ENCODE assay signal across 8 mouse cellular contexts in the genomic region with DNA sequence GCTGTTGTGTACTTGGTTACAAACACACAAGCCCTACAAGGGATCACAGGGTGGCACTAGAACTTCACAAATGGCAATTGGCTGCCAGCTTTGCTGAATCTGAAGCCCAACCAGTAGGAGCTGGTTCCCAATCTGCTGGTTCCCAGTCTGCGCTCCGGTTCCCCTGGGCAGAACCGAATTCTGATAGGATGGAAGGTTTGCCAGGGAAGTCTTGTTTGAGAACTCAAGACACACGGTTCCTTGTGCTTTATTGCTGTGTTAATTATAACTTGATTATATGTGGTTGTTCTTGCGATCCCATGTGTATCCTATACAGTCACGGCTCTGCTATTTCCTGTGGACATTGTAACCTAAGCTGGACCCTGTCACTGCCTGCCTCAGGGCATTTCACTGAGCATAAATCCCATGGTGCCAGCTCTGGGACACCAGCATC. TPM values are rescaled to one million over a fixed set of nuclear protein-coding genes. Genes with fewer than 3 reads are reported as not detected.
DNase-seq lines count a peak whose midpoint lies in the region; ATAC-seq and TF ChIP-seq lines count a peak whose summit lies in the region.

No protein-coding gene starts in this region.

- peak in 1 of 2 experiments; percentile 23 for DNase-seq in cerebellum, adult 2 months
- DNase-seq in cerebellum, postnatal 4 days (ENCODE audit: low spot score in 2 of 2) = no peak
- peak; percentile 65 to 68 for DNase-seq in right cerebral cortex, postnatal 10 days (ENCODE audit: low spot score in 2 of 2)
- DNase-seq in right cerebral cortex, postnatal 36 days (ENCODE audit: low spot score in 2 of 2) = no peak
- DNase-seq in hindbrain, embryonic 14.5 days (ENCODE audit: low spot score) = no peak

- no peak overlapping the region for H3K27ac ChIP-seq in cerebellum, adult 2 months (ENCODE audit: insufficient read depth, low read length)
- no peak overlapping the region for H3K27ac ChIP-seq in kidney, embryonic 14.5 days (ENCODE audit: low read depth, low read length)
- no peak overlapping the region for H3K27ac ChIP-seq in hindbrain, embryonic 14.5 days

- TF ChIP-seq CTCF in cerebellum, adult 2 months (IDR thresholded peaks at IDR 0.05; ENCODE audit: borderline replicate concordance, insufficient read depth, low read depth, low read length) = 0 out of 2 replicates have a peak, but pooled peaks have one; percentile 4

- no peak for TF ChIP-seq POLR2A in cerebellum, adult 2 months (IDR thresholded peaks at IDR 0.05; ENCODE audit: borderline replicate concordance, insufficient read depth, low read length)
- no peak for TF ChIP-seq POLR2A in myocyte (IDR thresholded peaks at IDR 0.05; ENCODE audit: insufficient read length, low read depth)

- H3ac ChIP-seq in myocyte (ENCODE audit: control insufficient read depth, insufficient read length) = no peak overlapping the region

- no peak overlapping the region for H3K4me3 ChIP-seq in cerebellum, adult 2 months (replicated peaks; ENCODE audit: insufficient read depth, low read depth, low read length)
- H3K4me3 ChIP-seq in kidney, embryonic 14.5 days (ENCODE audit: low read length) = no peak overlapping the region
- H3K4me3 ChIP-seq in myocyte = no peak overlapping the region
- H3K4me3 ChIP-seq in hindbrain, embryonic 14.5 days (replicated peaks; ENCODE audit: low read length) = no peak overlapping the region

- 74% methylated on average over 6 of the region's 6 CpGs for WGBS in cerebellum, adult 2 months
- WGBS in kidney, embryonic 14.5 days = 30% methylated on average over 6 of the region's 6 CpGs
- WGBS in hindbrain, embryonic 14.5 days = 74% methylated on average over 6 of the region's 6 CpGs

- H3K36me3 ChIP-seq in kidney, embryonic 14.5 days (ENCODE audit: control insufficient read depth, insufficient read depth, low read length) = no peaks in the 10 kb centered on the region
- H3K36me3 ChIP-seq in myocyte (ENCODE audit: control insufficient read depth, insufficient read depth) = no peaks in the 10 kb centered on the region
- no peaks in the 10 kb centered on the region for H3K36me3 ChIP-seq in hindbrain, embryonic 14.5 days (replicated peaks; ENCODE audit: control insufficient read depth, insufficient read depth)

- H3K27me3 ChIP-seq in cerebellum, adult 2 months (ENCODE audit: control insufficient read depth, insufficient read depth, low read length) = no peaks in the 10 kb centered on the region
- no peaks in the 10 kb centered on the region for H3K27me3 ChIP-seq in kidney, embryonic 14.5 days (ENCODE audit: control insufficient read depth, insufficient read depth, low read length)
- no peaks in the 10 kb centered on the region for H3K27me3 ChIP-seq in myocyte (ENCODE audit: control insufficient read depth, insufficient read depth, insufficient read length)
- no peaks in the 10 kb centered on the region for H3K27me3 ChIP-seq in hindbrain, embryonic 14.5 days (ENCODE audit: control insufficient read depth, insufficient read depth, low read length)

- no peaks in the 10 kb centered on the region for H3K79me2 ChIP-seq in myocyte (ENCODE audit: control insufficient read depth, insufficient read depth)

- no peak overlapping the region for H3K4me2 ChIP-seq in kidney, embryonic 14.5 days (replicated peaks; ENCODE audit: low read depth, low read length)
- peak overlapping the region; percentile 40 for H3K4me2 ChIP-seq in myocyte (ENCODE audit: low read depth)
- H3K4me2 ChIP-seq in hindbrain, embryonic 14.5 days (replicated peaks) = no peak overlapping the region

- H3K9ac ChIP-seq in kidney, embryonic 14.5 days (ENCODE audit: low read depth, low read length) = 0 out of 2 replicates have a peak overlapping the region, but pooled peaks have one; percentile 13
- H3K9ac ChIP-seq in hindbrain, embryonic 14.5 days = no peak overlapping the region

- H3K9me3 ChIP-seq in kidney, embryonic 14.5 days (ENCODE audit: control insufficient read depth, low read length) = no peaks in the 10 kb centered on the region
- no peaks in the 10 kb centered on the region for H3K9me3 ChIP-seq in hindbrain, embryonic 14.5 days (ENCODE audit: control insufficient read depth, low read length)

- H3K4me1 ChIP-seq in cerebellum, adult 2 months (ENCODE audit: control insufficient read depth, insufficient read depth, low read length) = no peaks in the 10 kb centered on the region
- H3K4me1 ChIP-seq in kidney, embryonic 14.5 days (ENCODE audit: control insufficient read depth, insufficient read depth, low read length) = no peaks in the 10 kb centered on the region
- no peaks in the 10 kb centered on the region for H3K4me1 ChIP-seq in hindbrain, embryonic 14.5 days (replicated peaks; ENCODE audit: control insufficient read depth, insufficient read depth, low read length)

- peak; percentile 78 for ATAC-seq in kidney, embryonic 14.5 days (ENCODE audit: low FRiP score, low TSS enrichment)
- no peak for ATAC-seq in hindbrain, embryonic 14.5 days (ENCODE audit: low FRiP score)
- ATAC-seq in CD4-positive, CD25-positive, alpha-beta regulatory T cell, adult 4 months = no peak

TF ChIP-seq in myocyte, 11 proteins besides CTCF, POLR2A, EP300 and RAD21:
- no peak for TF ChIP-seq SRF (IDR thresholded peaks at IDR 0.05; ENCODE audit: control insufficient read depth, insufficient read length, low read depth)
- no peak for TF ChIP-seq TCF3 (IDR thresholded peaks at IDR 0.05; ENCODE audit: insufficient read length, low read depth)
- TF ChIP-seq REST (IDR thresholded peaks at IDR 0.05; ENCODE audit: insufficient read depth, insufficient read length) = no peak
- TF ChIP-seq E2F4 (IDR thresholded peaks at IDR 0.05; ENCODE audit: insufficient read depth) = no peak
- TF ChIP-seq MYOG (IDR thresholded peaks at IDR 0.05; ENCODE audit: control insufficient read depth in 1 of 3, insufficient read depth in 1 of 3, insufficient read length in 2 of 3, low read depth in 2 of 3) = no peak
- no peak for TF ChIP-seq CEBPB (IDR thresholded peaks at IDR 0.05; ENCODE audit: insufficient read depth, poor library complexity, severe bottlenecking)
- no peak for TF ChIP-seq MAX (IDR thresholded peaks at IDR 0.05; ENCODE audit: low read depth)
- no peak for TF ChIP-seq TCF12 (IDR thresholded peaks at IDR 0.05; ENCODE audit: insufficient read depth, poor library complexity, severe bottlenecking)
- no peak for TF ChIP-seq POLR2AphosphoS2 (IDR thresholded peaks at IDR 0.05; ENCODE audit: insufficient read length, low read depth)
- no peak for TF ChIP-seq MYOD1 (IDR thresholded peaks at IDR 0.05; ENCODE audit: control insufficient read depth in 1 of 3, insufficient read length in 2 of 3, low read depth in 2 of 3)
- TF ChIP-seq USF1 (IDR thresholded peaks at IDR 0.05; ENCODE audit: low read depth) = no peak
TF ChIP-seq in myocyte: peak in this region for 0.

RNA-seq across cellular contexts. Expression of gene Hcar2, which starts 37.6 kb away (rescaled TPM):
- polyA plus RNA-seq in cerebellum, adult 2 months (2012; rRNA removed) = 0.07 and 0.08 TPM in 2 replicates
- polyA plus RNA-seq in kidney, embryonic 14.5 days (2014; fragmentation: Nextera tagmentation; extraction: Ambion mirVana) = not detected in 2 replicates
- not detected for polyA plus RNA-seq in myocyte (2012; fragmentation: generic; extraction: Trizol)
- not detected in 2 replicates for polyA plus RNA-seq in hindbrain, embryonic 14.5 days (2014; fragmentation: Nextera tagmentation; extraction: Ambion mirVana)
- under 1 TPM in 1 of 2 experiments, not detected in 1; 0.42 TPM for polyA plus RNA-seq in CD4-positive, CD25-positive, alpha-beta regulatory T cell, adult 4 months (2017; shearing (Covaris generic))

RNA-seq across cellular contexts. Expression of gene Hcar1, which starts 52.1 kb away (rescaled TPM):
- 0.38 and 0.73 TPM in 2 replicates for polyA plus RNA-seq in cerebellum, adult 2 months (2012; rRNA removed)
- polyA plus RNA-seq in kidney, embryonic 14.5 days (2014; fragmentation: Nextera tagmentation; extraction: Ambion mirVana) = 1.0 and 1.4 TPM in 2 replicates
- not detected for polyA plus RNA-seq in myocyte (2012; fragmentation: generic; extraction: Trizol)
- 0.51 and 0.64 TPM in 2 replicates for polyA plus RNA-seq in hindbrain, embryonic 14.5 days (2014; fragmentation: Nextera tagmentation; extraction: Ambion mirVana)
- polyA plus RNA-seq in CD4-positive, CD25-positive, alpha-beta regulatory T cell, adult 4 months (2017; shearing (Covaris generic)) = not detected

Comparison
In these comparisons a context has a peak if more than half of its experiments do, and no peak if none do; other contexts are left out.
1. DNase-seq: peak in right cerebral cortex, postnatal 10 days (2 of 2); none in cerebellum, postnatal 4 days (0 of 2), right cerebral cortex, postnatal 36 days (0 of 2) and hindbrain, embryonic 14.5 days (single experiment).